Comparison of ENCODE assay signal across 8 mouse cellular contexts in the genomic region with DNA sequence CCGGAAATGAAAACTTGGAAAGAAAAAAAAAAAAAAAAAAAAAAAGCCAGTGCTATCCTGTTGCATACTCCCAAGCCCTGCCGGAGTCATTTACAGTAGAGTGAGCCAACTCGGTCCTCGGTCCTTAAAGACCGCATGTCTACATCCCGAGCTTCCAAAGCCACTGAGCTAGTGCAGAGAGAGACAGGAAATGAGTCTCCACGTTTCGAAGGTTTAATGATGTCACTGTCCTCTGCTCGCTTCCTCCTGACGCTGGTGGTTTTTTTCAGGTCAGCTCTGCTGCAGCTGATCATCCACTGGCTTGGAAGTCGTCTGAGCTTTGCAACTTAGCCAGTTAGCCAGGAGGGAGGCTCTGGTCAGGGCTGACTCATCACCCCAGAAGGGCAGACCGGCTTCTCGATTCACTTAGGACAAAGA. TPM values are rescaled to one million over a fixed set of nuclear protein-coding genes. Genes with fewer than 3 reads are reported as not detected.
DNase-seq lines count a peak whose midpoint lies in the region; ATAC-seq and TF ChIP-seq lines count a peak whose summit lies in the region.

No protein-coding gene starts in this region.

- TF ChIP-seq POLR2A in CH12.LX (IDR thresholded peaks at IDR 0.05; ENCODE audit: low read depth, low read length) = peak; percentile 43

- H3K4me2 ChIP-seq in CH12.LX (ENCODE audit: insufficient read depth, low read depth, poor library complexity, severe bottlenecking) = peak overlapping the region; percentile 95
- H3K4me2 ChIP-seq in heart, embryonic 15.5 days = peak overlapping the region; percentile 46
- peak overlapping the region; percentile 36 for H3K4me2 ChIP-seq in limb, embryonic 13.5 days (replicated peaks)

- H3K36me3 ChIP-seq in CH12.LX (replicated peaks in 1 of 2; ENCODE audit: control insufficient read depth in 1 of 2, insufficient read depth in 1 of 2, low read length in 1 of 2) = no peaks in the 10 kb centered on the region
- H3K36me3 ChIP-seq in heart, embryonic 15.5 days = no peaks in the 10 kb centered on the region
- no peaks in the 10 kb centered on the region for H3K36me3 ChIP-seq in limb, embryonic 13.5 days

- peak; percentile 86 for TF ChIP-seq EP300 in CH12.LX (IDR thresholded peaks at IDR 0.05; ENCODE audit: low read length)

- H3K4me1 ChIP-seq in CH12.LX (ENCODE audit: control insufficient read depth in 1 of 2, insufficient read depth in 2 of 2) = peaks cover 12 to 44% of the 10 kb centered on the region in 2 experiments
- H3K4me1 ChIP-seq in heart, embryonic 15.5 days (replicated peaks) = peaks cover 41% of the 10 kb centered on the region
- H3K4me1 ChIP-seq in limb, embryonic 13.5 days = peaks cover 46% of the 10 kb centered on the region

- peak; percentile 81 for DNase-seq in CH12.LX (ENCODE audit: extremely low read depth)
- DNase-seq in brain, adult 2 months (ENCODE audit: low read depth, low spot score) = peak; percentile 55
- peak; percentile 76 for DNase-seq in naive thymus-derived CD4-positive, alpha-beta T cell, adult 2 months (ENCODE audit: low read depth)
- DNase-seq in cerebellum, postnatal 36 days = no peak
- no peak for DNase-seq in cerebellum, postnatal 10 days
- no peak for DNase-seq in left cerebral cortex, postnatal 10 days (ENCODE audit: extremely low spot score in 1 of 2, low spot score in 2 of 2)

- peak overlapping the region; percentile 83 for H3K27ac ChIP-seq in CH12.LX (ENCODE audit: insufficient read depth, low read depth)
- H3K27ac ChIP-seq in heart, embryonic 15.5 days = peak overlapping the region; percentile 45
- H3K27ac ChIP-seq in limb, embryonic 13.5 days = peak overlapping the region; percentile 65

- no peaks in the 10 kb centered on the region for H3K79me2 ChIP-seq in CH12.LX (replicated peaks; ENCODE audit: control insufficient read depth, extremely low read depth, insufficient read depth, poor library complexity, severe bottlenecking)

- no peak for TF ChIP-seq CTCF in CH12.LX (conservative IDR thresholded peaks at IDR 0.05 in 1 of 2, IDR thresholded peaks at IDR 0.05 in 1 of 2; ENCODE audit: low read depth in 2 of 2, low read length in 2 of 2)

- in situ Hi-C loops in CH12.LX (cut with MboI; ENCODE audit: low pct_ligation_motif_present, low pct_unique_long_range_greater_than_20kb, low sequenced_read_pairs) = loop anchor here (25.0 kb wide), 2 partner anchors 121 to 221 kb away; no protein-coding TSS in a partner anchor

- no peaks in the 10 kb centered on the region for H3K9me3 ChIP-seq in CH12.LX (replicated peaks; ENCODE audit: low read length)
- H3K9me3 ChIP-seq in heart, embryonic 15.5 days (replicated peaks) = no peaks in the 10 kb centered on the region
- H3K9me3 ChIP-seq in limb, embryonic 13.5 days = no peaks in the 10 kb centered on the region

- H3K4me3 ChIP-seq in CH12.LX (replicated peaks in 1 of 3; ENCODE audit: low read depth in 2 of 3, low read length in 2 of 3, poor library complexity in 1 of 3) = peak overlapping the region in 2 of 3 experiments; percentile 22 to 27
- H3K4me3 ChIP-seq in heart, embryonic 15.5 days = no peak overlapping the region
- no peak overlapping the region for H3K4me3 ChIP-seq in limb, embryonic 13.5 days

- peak; percentile 56; the same call in 1 of the 2 replicates for ATAC-seq in heart, embryonic 15.5 days (replicated peaks; ENCODE audit: insufficient number of reproducible peaks, insufficient read depth, low FRiP score, low read depth)
- peak; percentile 66 for ATAC-seq in limb, embryonic 13.5 days (ENCODE audit: low FRiP score, low read depth)

- H3K27me3 ChIP-seq in CH12.LX (replicated peaks) = no peaks in the 10 kb centered on the region
- H3K27me3 ChIP-seq in heart, embryonic 15.5 days = no peaks in the 10 kb centered on the region
- H3K27me3 ChIP-seq in limb, embryonic 13.5 days = no peaks in the 10 kb centered on the region

- H3K9ac ChIP-seq in CH12.LX (ENCODE audit: insufficient read depth, low read depth) = peak overlapping the region; percentile 46
- no peak overlapping the region for H3K9ac ChIP-seq in heart, embryonic 15.5 days
- H3K9ac ChIP-seq in limb, embryonic 13.5 days = no peak overlapping the region

- intact Hi-C loops in left cerebral cortex, postnatal 10 days (cut with DNase I) = no loop called here

- 40% methylated on average over 13 of the region's 13 CpGs for WGBS in heart, embryonic 15.5 days
- 32% methylated on average over 13 of the region's 13 CpGs for WGBS in limb, embryonic 13.5 days

- dilution Hi-C loops in CH12.LX (cut with MboI; ENCODE audit: extremely low pct_ligation_motif_present, extremely low pct_unique_long_range_greater_than_20kb, low sequenced_read_pairs) = no loop called here

- no peak; the same call in none of the 2 replicates for TF ChIP-seq RAD21 in CH12.LX (IDR thresholded peaks at IDR 0.05; ENCODE audit: low read depth, low read length)

TF ChIP-seq in CH12.LX, 34 proteins besides CTCF, POLR2A, EP300 and RAD21:
- TF ChIP-seq JUND (conservative IDR thresholded peaks at IDR 0.05; ENCODE audit: low read depth, low read length) (peak; percentile 74), SMC3 (IDR thresholded peaks at IDR 0.05; ENCODE audit: low read depth, low read length) (peak; percentile 25), ZC3H11A (IDR thresholded peaks at IDR 0.05; ENCODE audit: low read depth, low read length) (no peak), NRF1 (IDR thresholded peaks at IDR 0.05; ENCODE audit: low read depth, low read length) (no peak), CHD1 (IDR thresholded peaks at IDR 0.05; ENCODE audit: low read depth, low read length) (peak; percentile 55; the same call in 1 of the 2 replicates), MXI1 (IDR thresholded peaks at IDR 0.05; ENCODE audit: low read depth, low read length) (no peak; the same call in 1 of the 2 replicates), RCOR1 (conservative IDR thresholded peaks at IDR 0.05; ENCODE audit: low read depth, low read length) (0 out of 2 replicates have a peak, but pooled peaks have one; percentile 61), CHD2 (IDR thresholded peaks at IDR 0.05; ENCODE audit: low read length) (peak; percentile 70), MAZ (IDR thresholded peaks at IDR 0.05; ENCODE audit: low read depth, low read length) (peak; percentile 80), BHLHE40 (IDR thresholded peaks at IDR 0.05; ENCODE audit: low read depth, low read length) (peak; percentile 93), POLR2AphosphoS2 (IDR thresholded peaks at IDR 0.05; ENCODE audit: low read depth, low read length) (no peak), NELFE (IDR thresholded peaks at IDR 0.05; ENCODE audit: low read depth, low read length) (no peak; the same call in 1 of the 2 replicates), JUN (IDR thresholded peaks at IDR 0.05; ENCODE audit: insufficient read depth, low read depth, low read length) (peak; percentile 79), SIN3A (IDR thresholded peaks at IDR 0.05; ENCODE audit: low read length) (peak; percentile 84), GABPA (IDR thresholded peaks at IDR 0.05; ENCODE audit: insufficient replicate concordance, low read depth, low read length) (no peak), KAT2A (IDR thresholded peaks at IDR 0.05; ENCODE audit: insufficient replicate concordance, low read length) (no peak), ZMIZ1 (IDR thresholded peaks at IDR 0.05; ENCODE audit: low read depth, low read length) (no peak), MYC (IDR thresholded peaks at IDR 0.05; ENCODE audit: low read depth, low read length) (peak; percentile 87), MAFK (IDR thresholded peaks at IDR 0.05; ENCODE audit: insufficient replicate concordance, low read length) (peak; percentile 67; the same call in 1 of the 2 replicates), ETS1 (conservative IDR thresholded peaks at IDR 0.05; ENCODE audit: low read depth, low read length) (peak; percentile 95), UBTF (IDR thresholded peaks at IDR 0.05; ENCODE audit: low read depth, low read length) (no peak), MEF2A (IDR thresholded peaks at IDR 0.05; ENCODE audit: borderline replicate concordance, low read depth, low read length) (peak; percentile 68), HCFC1 (IDR thresholded peaks at IDR 0.05; ENCODE audit: low read depth, low read length) (peak; percentile 48; the same call in 1 of the 2 replicates), USF2 (conservative IDR thresholded peaks at IDR 0.05; ENCODE audit: low read depth, low read length) (no peak), USF1 (IDR thresholded peaks at IDR 0.05; ENCODE audit: low read depth, low read length) (no peak), PAX5 (IDR thresholded peaks at IDR 0.05; ENCODE audit: low read length) (no peak), TCF12 (IDR thresholded peaks at IDR 0.05; ENCODE audit: low read depth, low read length) (peak; percentile 80), MAX (IDR thresholded peaks at IDR 0.05; ENCODE audit: low read length) (peak; percentile 84), IRF4 (IDR thresholded peaks at IDR 0.05; ENCODE audit: low read depth, low read length) (peak; percentile 82), ELF1 (IDR thresholded peaks at IDR 0.05; ENCODE audit: low read depth, low read length) (peak; percentile 66), TBP (conservative IDR thresholded peaks at IDR 0.05; ENCODE audit: low read depth, low read length) (peak; percentile 65), ZKSCAN1 (IDR thresholded peaks at IDR 0.05; ENCODE audit: borderline replicate concordance, low read depth, low read length) (no peak), ZNF384 (IDR thresholded peaks at IDR 0.05; ENCODE audit: low read depth, low read length) (peak; percentile 92), E2F4 (IDR thresholded peaks at IDR 0.05; ENCODE audit: insufficient replicate concordance, low read depth, low read length) (no peak)

RNA-seq across cellular contexts. Expression of gene Phlda1, which starts 10.1 kb away (rescaled TPM):
- total RNA-seq in CH12.LX (2012; rRNA removed) (1.9 and 2.5 TPM in 2 replicates), CH12.LX (2014; rRNA removed) (0.99 and 2.1 TPM in 2 replicates)
- polyA plus RNA-seq in CH12.LX (2012; ENCODE audit: insufficient read length, low read depth) = 7.0 and 11.6 TPM in 2 replicates
- 28.7 and 29.5 TPM in 2 replicates for polyA plus RNA-seq in heart, embryonic 15.5 days (2015; fragmentation: Nextera tagmentation; extraction: Ambion mirVana)
- 42.2 and 43.9 TPM in 2 replicates for polyA plus RNA-seq in limb, embryonic 13.5 days (2015; fragmentation: Nextera tagmentation; extraction: Ambion mirVana)
- 10 to 100 TPM; 24.4 to 28.6 TPM for total RNA-seq in left cerebral cortex, postnatal 10 days (2021)

RNA-seq across cellular contexts. Expression of gene Nap1l1, which starts 43.2 kb away (rescaled TPM):
- total RNA-seq in CH12.LX (2012; rRNA removed) (196 and 231 TPM in 2 replicates), CH12.LX (2014; rRNA removed) (360 and 392 TPM in 2 replicates)
- 1,279 and 1,342 TPM in 2 replicates for polyA plus RNA-seq in CH12.LX (2012; ENCODE audit: insufficient read length, low read depth)
- 110 TPM in 2 replicates for polyA plus RNA-seq in heart, embryonic 15.5 days (2015; fragmentation: Nextera tagmentation; extraction: Ambion mirVana)
- polyA plus RNA-seq in limb, embryonic 13.5 days (2015; fragmentation: Nextera tagmentation; extraction: Ambion mirVana) = 283 and 285 TPM in 2 replicates
- total RNA-seq in left cerebral cortex, postnatal 10 days (2021) = 100 to 1,000 TPM; 237 to 241 TPM

Comparison
In these comparisons a context has a peak if more than half of its experiments do, and no peak if none do; other contexts are left out.
1. DNase-seq: peak in CH12.LX (single experiment), brain, adult 2 months (single experiment) and naive thymus-derived CD4-positive, alpha-beta T cell, adult 2 months (single experiment); none in cerebellum, postnatal 36 days (0 of 2), cerebellum, postnatal 10 days (0 of 2) and left cerebral cortex, postnatal 10 days (0 of 2).
2. H3K4me2 ChIP-seq: peak in every context shown above with its lines; median percentile 95 in CH12.LX; 46 in heart, embryonic 15.5 days; 36 in limb, embryonic 13.5 days.
3. H3K4me3 ChIP-seq: peak in CH12.LX (2 of 3); none in heart, embryonic 15.5 days (single experiment) and limb, embryonic 13.5 days (single experiment).
4. Peak in every context shown above with its lines, with median percentiles within 50 percentile points of each other: H3K27ac ChIP-seq.